Mouse (Mus musculus) hindbrain, embryonic 11.5 days (tissue): ENCODE data around the gene Dhcr24. TPM values are rescaled to one million over a fixed set of nuclear protein-coding genes. Genes with fewer than 3 reads are reported as not detected.

Experiments used
- ATAC-seq: fragments of 200-750 bp; cut with Nextera tagmentation; 2 replicates; pipeline ENCODE4 v1.8.0; 2017; ENCODE audit warnings: mild to moderate bottlenecking, moderate TSS enrichment, moderate library complexity; ENCODE audit not compliant: low FRiP score
- DNase-seq: peaks from one replicate; pipeline ENCODE4 v3.0.0-alpha.2; 2015; ENCODE audit warnings: low spot score
- H3K27ac ChIP-seq: fragments of 300-500 bp; sonication (generic); 2 replicates; pipeline ENCODE4 v1.5.1; 2014; ENCODE audit warnings: mild to moderate bottlenecking, low read depth, low read length
- H3K27me3 ChIP-seq: fragments of 300-500 bp; sonication (generic); 2 replicates; pipeline ENCODE4 v1.6.1; 2014; ENCODE audit warnings: mild to moderate bottlenecking, low read length, moderate library complexity, mixed read lengths; ENCODE audit not compliant: control insufficient read depth, insufficient read depth
- H3K36me3 ChIP-seq: fragments of 300-500 bp; sonication (generic); 2 replicates; pipeline ENCODE4 v1.6.1; 2014; ENCODE audit warnings: mild to moderate bottlenecking, low read length, moderate library complexity, mixed read lengths; ENCODE audit not compliant: control insufficient read depth, insufficient read depth
- H3K4me1 ChIP-seq: fragments of 300-500 bp; sonication (generic); replicated peaks from 2 replicates; pipeline ENCODE4 v1.6.1; 2014; ENCODE audit warnings: low read length, mixed read lengths; ENCODE audit not compliant: control insufficient read depth, insufficient read depth
- H3K4me2 ChIP-seq: fragments of 300-500 bp; sonication (generic); replicated peaks from 2 replicates; pipeline ENCODE4 v1.6.1; 2014; ENCODE audit warnings: mild to moderate bottlenecking, low read depth, low read length
- H3K4me3 ChIP-seq: fragments of 300-500 bp; sonication (generic); 2 replicates; pipeline ENCODE4 v1.5.1; 2014; ENCODE audit warnings: low read depth, low read length
- H3K9ac ChIP-seq: fragments of 300-500 bp; sonication (generic); 2 replicates; pipeline ENCODE4 v1.6.1; 2014; ENCODE audit warnings: low read depth, low read length
- H3K9me3 ChIP-seq: fragments of 300-500 bp; sonication (generic); 2 replicates; pipeline ENCODE4 v1.6.1; 2016; ENCODE audit warnings: low read length; ENCODE audit not compliant: control insufficient read depth
- WGBS: fragments of 180-500 bp; shearing (Covaris S2); extraction: QIAGEN DNeasy Blood & Tissue Kit; methylation state at CpG from one replicate; pipeline ENCODE4 v1.1.7; 2014; 5-methylcytosine and 5-hydroxymethylcytosine counted together
- polyA plus RNA-seq: library from polyadenylated mRNA; unstranded; fragments of >200 nt; fragmentation: Nextera tagmentation; extraction: Ambion mirVana; gene quantifications from 2 replicates; pipeline ENCODE4 v1.2.1, GENCODE M21; 2014

Dhcr24 gene
- polyA plus RNA-seq, 1 experiment from 2014 or later, result 34.9 TPM

DNA sequence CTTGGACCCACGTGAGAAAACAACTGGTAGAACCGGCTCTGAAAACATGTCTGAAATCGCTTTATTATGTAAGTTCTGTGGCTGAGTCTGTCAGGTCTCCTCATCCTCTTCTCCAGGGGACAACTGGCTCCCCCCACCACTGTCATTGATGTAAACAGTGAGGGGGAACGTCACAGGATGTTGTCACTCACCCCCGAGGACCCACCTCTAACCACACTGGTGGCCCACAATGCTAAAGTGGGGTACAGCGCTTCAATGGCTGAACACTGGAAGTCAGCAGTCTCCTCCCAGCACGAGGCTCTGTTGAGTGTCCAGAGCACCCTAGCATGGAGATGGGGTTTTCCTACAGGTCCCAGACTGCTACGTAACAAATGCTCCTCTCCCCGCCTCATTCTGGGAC, 30.0 kb downstream of the Dhcr24 start:
- Histone ChIP-seq H3K36me3 (peaks cover 14% of the 10 kb centered on the region; the same call in 1 of the 2 replicates), H3K9ac (no peak overlapping the region), H3K4me2 (no peak overlapping the region), H3K4me1 (no peaks in the 10 kb centered on the region), H3K9me3 (no peaks in the 10 kb centered on the region), H3K27ac (no peak overlapping the region), H3K4me3 (no peak overlapping the region), H3K27me3 (no peaks in the 10 kb centered on the region)
- ATAC-seq, result no peak
- DNase-seq, result no peak
- WGBS, result 88% methylated on average over 9 of the region's 9 CpGs

DNA sequence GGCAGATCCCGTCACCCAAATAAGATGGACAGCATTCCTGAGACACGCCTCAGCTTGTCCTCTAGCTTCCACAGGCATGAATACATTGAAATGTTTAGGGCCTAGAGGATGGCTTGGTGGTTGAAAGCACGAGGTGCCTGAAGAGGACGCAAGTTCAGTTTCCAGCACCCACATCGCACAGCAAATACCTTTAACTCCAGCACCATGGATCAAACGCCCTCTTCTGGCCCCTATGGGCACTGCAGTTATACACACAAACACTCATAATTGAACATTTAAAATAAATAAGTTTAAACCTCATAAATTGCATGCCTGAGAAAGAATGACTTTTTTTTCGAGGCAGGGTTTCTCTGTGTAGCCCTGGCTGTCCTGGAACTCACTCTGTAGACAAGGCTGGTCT, 32.8 kb downstream of the Dhcr24 start:
- no peak overlapping the region for H3K4me2 ChIP-seq
- H3K9me3 ChIP-seq, result no peaks in the 10 kb centered on the region
- H3K4me3 ChIP-seq, result no peak overlapping the region
- H3K27ac ChIP-seq, result no peak overlapping the region
- H3K9ac ChIP-seq, result no peak overlapping the region
- H3K36me3 ChIP-seq, result peaks cover 2% of the 10 kb centered on the region; the same call in 1 of the 2 replicates
- ATAC-seq (no peak), DNase-seq (no peak)
- 63% methylated on average over 7 of the region's 7 CpGs for WGBS
- no peaks in the 10 kb centered on the region for H3K27me3 ChIP-seq
- H3K4me1 ChIP-seq, result no peaks in the 10 kb centered on the region

DNA sequence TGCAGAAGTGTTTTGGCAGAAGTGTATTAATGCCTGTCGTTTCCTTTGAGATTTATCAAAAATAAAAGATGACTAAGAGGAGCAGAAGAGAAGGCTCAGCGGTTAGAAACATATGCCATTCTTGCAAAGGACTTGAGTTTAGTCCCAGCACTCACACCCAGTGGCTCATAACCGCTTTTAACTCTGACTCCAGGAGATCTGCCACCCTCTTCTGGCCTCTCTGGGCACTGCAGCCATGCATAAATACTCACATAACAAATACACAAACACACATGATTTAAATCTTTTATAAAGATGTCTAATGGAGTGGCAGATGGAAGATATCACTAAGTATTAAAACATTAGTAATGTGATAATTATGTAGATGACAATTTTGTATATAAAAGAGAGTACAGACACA, 35.4 kb downstream of the Dhcr24 start:
- H3K27me3 ChIP-seq, result no peaks in the 10 kb centered on the region
- DNase-seq, result no peak
- ATAC-seq, result no peak

GRCm38 (mm10) chr4:106597055-106597454, 36.2 kb downstream of the Dhcr24 start:
- DNase-seq (no peak), ATAC-seq (no peak)
- no peak overlapping the region for H3K27ac ChIP-seq
- H3K4me1 ChIP-seq, result no peaks in the 10 kb centered on the region
- no peak overlapping the region for H3K9ac ChIP-seq
- H3K4me3 ChIP-seq, result no peak overlapping the region
- 82% methylated on average over 9 of the region's 9 CpGs for WGBS
- H3K27me3 ChIP-seq, result no peaks in the 10 kb centered on the region
- H3K36me3 ChIP-seq, result no peaks in the 10 kb centered on the region
- no peaks in the 10 kb centered on the region for H3K9me3 ChIP-seq
- H3K4me2 ChIP-seq, result no peak overlapping the region

More for the DNA sequence above, 35.4 kb downstream of the Dhcr24 start:
- H3K4me1 ChIP-seq, result no peaks in the 10 kb centered on the region
- H3K9me3 ChIP-seq, result no peaks in the 10 kb centered on the region
- H3K4me3 ChIP-seq, result no peak overlapping the region
- no peaks in the 10 kb centered on the region for H3K36me3 ChIP-seq
- H3K4me2 ChIP-seq, result no peak overlapping the region
- H3K9ac ChIP-seq, result no peak overlapping the region
- 62% methylated on average over 3 of the region's 3 CpGs for WGBS
- H3K27ac ChIP-seq, result no peak overlapping the region

- H3K9ac ChIP-seq, result no peak overlapping the region
- no peaks in the 10 kb centered on the region for H3K36me3 ChIP-seq
- H3K4me2 ChIP-seq, result no peak overlapping the region
- no peaks in the 10 kb centered on the region for H3K27me3 ChIP-seq
- no peaks in the 10 kb centered on the region for H3K9me3 ChIP-seq
- no peak overlapping the region for H3K27ac ChIP-seq
- ATAC-seq (no peak), DNase-seq (no peak)
- H3K4me3 ChIP-seq, result no peak overlapping the region
- H3K4me1 ChIP-seq, result no peaks in the 10 kb centered on the region
- WGBS, result 80% methylated on average over 4 of the region's 4 CpGs
Observed at GRCm38 (mm10) chr4:106597741-106598140, 36.9 kb downstream of the Dhcr24 start.

DNA sequence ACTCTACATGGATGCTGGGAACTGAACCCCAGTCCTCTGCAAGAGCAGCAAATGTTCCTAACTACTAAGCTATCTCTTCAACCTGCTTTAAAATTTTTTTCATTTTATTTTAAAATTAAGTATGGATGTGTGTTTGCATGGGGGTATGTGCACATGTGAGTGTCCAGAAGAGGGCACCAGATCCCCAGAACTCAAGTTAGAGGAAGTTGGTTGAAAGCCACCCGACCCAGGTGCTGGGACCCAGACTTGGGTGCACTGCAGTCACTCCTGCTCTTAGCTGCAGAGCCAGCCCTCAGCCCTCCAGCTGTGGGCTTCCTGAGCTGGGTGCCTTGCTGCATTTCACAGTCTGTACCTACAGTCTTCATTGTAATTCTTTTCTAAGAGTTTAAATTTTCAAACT, 38.6 kb downstream of the Dhcr24 start:
- Histone ChIP-seq H3K4me2 (no peak overlapping the region), H3K4me1 (no peaks in the 10 kb centered on the region), H3K27me3 (no peaks in the 10 kb centered on the region), H3K27ac (no peak overlapping the region), H3K9ac (no peak overlapping the region), H3K9me3 (no peaks in the 10 kb centered on the region), H3K4me3 (no peak overlapping the region), H3K36me3 (no peaks in the 10 kb centered on the region)
- ATAC-seq (no peak), DNase-seq (no peak)
- WGBS, result 48% methylated on average over 1 of the region's 1 CpGs

- Histone ChIP-seq H3K27me3 (no peaks in the 10 kb centered on the region), H3K4me1 (no peaks in the 10 kb centered on the region), H3K4me3 (no peak overlapping the region), H3K36me3 (no peaks in the 10 kb centered on the region), H3K9me3 (no peaks in the 10 kb centered on the region), H3K27ac (no peak overlapping the region), H3K4me2 (no peak overlapping the region), H3K9ac (no peak overlapping the region)
- 84% methylated on average over 4 of the region's 4 CpGs for WGBS
- DNase-seq (no peak), ATAC-seq (no peak)
Observed at GRCm38 (mm10) chr4:106600770-106601169, 39.9 kb downstream of the Dhcr24 start.

- DNase-seq (peak; percentile 52), ATAC-seq (peak; percentile 86)
- no peaks in the 10 kb centered on the region for H3K9me3 ChIP-seq
- H3K4me2 ChIP-seq, result peak overlapping the region; percentile 14; the same call in 1 of the 2 replicates
- no peaks in the 10 kb centered on the region for H3K4me1 ChIP-seq
- no peak overlapping the region for H3K27ac ChIP-seq
- no peaks in the 10 kb centered on the region for H3K36me3 ChIP-seq
- H3K27me3 ChIP-seq, result no peaks in the 10 kb centered on the region
- no peak overlapping the region for H3K4me3 ChIP-seq
- WGBS, result 45% methylated on average over 18 of the region's 18 CpGs
- H3K9ac ChIP-seq, result no peak overlapping the region; the same call in 1 of the 2 replicates
Observed at GRCm38 (mm10) chr4:106606639-106607554, 46.1 kb downstream of the Dhcr24 start.

GRCm38 (mm10) chr4:106607905-106608304, 47.1 kb downstream of the Dhcr24 start:
- H3K4me3 ChIP-seq, result no peak overlapping the region
- H3K9me3 ChIP-seq, result no peaks in the 10 kb centered on the region
- no peak overlapping the region for H3K9ac ChIP-seq
- H3K4me2 ChIP-seq, result no peak overlapping the region
- no peaks in the 10 kb centered on the region for H3K4me1 ChIP-seq
- H3K27ac ChIP-seq, result no peak overlapping the region
- no peaks in the 10 kb centered on the region for H3K36me3 ChIP-seq
- ATAC-seq (no peak), DNase-seq (no peak)
- WGBS, result 91% methylated on average over 1 of the region's 1 CpGs
- H3K27me3 ChIP-seq, result no peaks in the 10 kb centered on the region
